Mouse (Mus musculus) hindbrain, embryonic 14.5 days (tissue): ENCODE results near the gene Hic2. TPM values are rescaled to one million over a fixed set of nuclear protein-coding genes. Genes with fewer than 3 reads are reported as not detected.
"Not testable (repeated sequence)": the region's sequence is repeated elsewhere in the genome, so short reads cannot be mapped to it uniquely, and the experiment has no call there.

Experiments
- ATAC-seq: fragments of 200-750 bp; cut with Nextera tagmentation; 2 replicates; pipeline ENCODE4 v1.8.0; 2017; ENCODE audit warnings: moderate number of reproducible peaks, mild to moderate bottlenecking, moderate TSS enrichment, moderate library complexity; ENCODE audit not compliant: low FRiP score
- DNase-seq: peaks from one replicate; pipeline ENCODE4 v3.0.0-alpha.2; 2015; ENCODE audit warnings: low spot score
- H3K27ac ChIP-seq: fragments of 300-500 bp; sonication (generic); 2 replicates; pipeline ENCODE4 v1.5.1; 2014; ENCODE audit warnings: mild to moderate bottlenecking, moderate library complexity
- H3K27me3 ChIP-seq: fragments of 300-500 bp; sonication (generic); 2 replicates; pipeline ENCODE4 v1.6.1; 2014; ENCODE audit warnings: mild to moderate bottlenecking, low read length, mixed read lengths; ENCODE audit not compliant: control insufficient read depth, insufficient read depth
- H3K36me3 ChIP-seq: fragments of 300-500 bp; sonication (generic); replicated peaks from 2 replicates; pipeline ENCODE4 v1.6.1; 2014; ENCODE audit not compliant: control insufficient read depth, insufficient read depth
- H3K4me1 ChIP-seq: fragments of 300-500 bp; sonication (generic); replicated peaks from 2 replicates; pipeline ENCODE4 v1.6.1; 2014; ENCODE audit warnings: antibody characterized with exemption, low read length, mixed read lengths; ENCODE audit not compliant: control insufficient read depth, insufficient read depth
- H3K4me2 ChIP-seq: fragments of 300-500 bp; sonication (generic); replicated peaks from 2 replicates; pipeline ENCODE4 v1.6.1; 2014; ENCODE audit warnings: mild to moderate bottlenecking, moderate library complexity
- H3K4me3 ChIP-seq: fragments of 300-500 bp; sonication (generic); replicated peaks from 2 replicates; pipeline ENCODE4 v1.5.1; 2014; ENCODE audit warnings: mild to moderate bottlenecking, low read length
- H3K9ac ChIP-seq: fragments of 300-500 bp; sonication (generic); 2 replicates; pipeline ENCODE4 v1.6.1; 2014
- H3K9me3 ChIP-seq: fragments of 300-500 bp; sonication (generic); 2 replicates; pipeline ENCODE4 v1.6.1; 2016; ENCODE audit warnings: low read length; ENCODE audit not compliant: control insufficient read depth
- WGBS: fragments of 180-500 bp; shearing (Covaris S2); extraction: QIAGEN DNeasy Blood & Tissue Kit; methylation state at CpG from one replicate; pipeline ENCODE4 v1.1.7; 2014; 5-methylcytosine and 5-hydroxymethylcytosine counted together
- polyA plus RNA-seq: library from polyadenylated mRNA; unstranded; fragments of >200 nt; fragmentation: Nextera tagmentation; extraction: Ambion mirVana; gene quantifications from 2 replicates; pipeline ENCODE4 v1.2.1, GENCODE M21; 2014

The Hic2 gene
- polyA plus RNA-seq, 1 experiment from 2014 or later, result 5.5 TPM

DNA sequence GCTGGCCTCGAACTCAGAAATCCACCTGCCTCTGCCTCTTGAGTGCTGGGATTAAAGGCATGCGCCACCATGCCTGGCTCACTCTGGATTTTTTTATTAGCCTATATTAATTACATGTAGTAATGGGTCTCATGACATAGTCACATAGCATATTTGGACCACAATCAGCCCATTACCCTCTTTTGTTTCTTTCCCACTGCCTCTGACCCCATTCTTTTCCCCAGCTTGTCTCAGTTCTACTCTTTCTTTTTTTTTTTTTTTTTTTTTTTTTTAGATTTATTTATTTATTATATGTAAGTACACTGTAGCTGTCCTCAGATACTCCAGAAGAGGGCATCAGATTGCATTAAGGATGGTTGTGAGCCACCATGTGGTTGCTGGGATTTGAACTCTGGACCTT is 1.8 kb upstream of the Hic2 start:
- not testable (repeated sequence) for DNase-seq, H3K4me2 ChIP-seq, H3K27ac ChIP-seq, ATAC-seq, H3K4me3 ChIP-seq, H3K9ac ChIP-seq, H3K36me3 ChIP-seq, H3K27me3 ChIP-seq, H3K9me3 ChIP-seq
- peaks cover 18% of the 10 kb centered on the region for H3K4me1 ChIP-seq
- WGBS, result 92% methylated on average over 2 of the region's 2 CpGs

DNA sequence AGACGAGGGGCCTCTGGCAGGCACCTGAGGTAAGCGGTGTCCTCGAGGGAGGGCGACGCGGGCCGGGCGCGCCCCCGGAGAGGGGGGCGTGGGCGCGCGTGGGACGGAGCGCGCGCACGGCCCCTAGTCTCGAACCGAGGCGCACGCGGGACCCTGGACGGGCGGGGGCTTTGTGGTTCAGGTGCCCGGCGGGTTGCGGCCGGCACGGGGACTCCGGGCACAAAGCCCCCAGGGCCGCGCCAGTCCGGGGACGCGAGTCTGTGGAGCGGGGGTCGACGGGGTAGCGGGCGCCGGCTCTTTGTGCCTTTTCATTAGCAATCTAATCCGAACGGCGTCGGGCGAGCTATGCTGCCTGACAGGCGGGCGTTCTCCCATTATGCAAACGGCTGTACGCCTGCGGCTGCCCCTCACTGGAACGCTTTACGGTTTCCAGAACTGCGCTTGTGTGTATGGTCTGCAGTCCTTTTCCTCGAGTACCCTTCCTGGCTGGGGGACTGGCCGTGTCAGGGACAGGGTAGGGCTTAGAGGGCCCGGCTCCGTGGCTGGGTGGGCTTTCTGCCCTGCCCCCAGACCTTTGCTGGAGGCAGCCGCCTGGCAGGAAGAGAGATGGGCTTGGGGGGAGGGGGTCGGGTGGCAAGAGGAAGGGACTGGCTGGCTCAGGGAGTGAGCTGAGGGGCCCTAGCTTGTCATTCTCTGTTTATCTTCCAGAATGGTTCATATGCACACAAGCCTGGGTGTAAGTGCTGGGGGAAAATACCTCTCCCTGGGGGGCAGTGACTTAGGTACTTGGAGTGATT is 528 bp downstream of the Hic2 start:
- under 1% methylated on average over 54 of the region's 62 CpGs for WGBS
- Histone ChIP-seq H3K4me1 (peaks cover 22% of the 10 kb centered on the region), H3K27ac (peak overlapping the region; percentile 95), H3K36me3 (no peaks in the 10 kb centered on the region), H3K4me3 (peak overlapping the region; percentile 89), H3K27me3 (no peaks in the 10 kb centered on the region), H3K9me3 (no peaks in the 10 kb centered on the region), H3K9ac (peak overlapping the region; percentile 95), H3K4me2 (peak overlapping the region; percentile 90)
- DNase-seq (peak; percentile 72), ATAC-seq (peak; percentile 81)

DNA sequence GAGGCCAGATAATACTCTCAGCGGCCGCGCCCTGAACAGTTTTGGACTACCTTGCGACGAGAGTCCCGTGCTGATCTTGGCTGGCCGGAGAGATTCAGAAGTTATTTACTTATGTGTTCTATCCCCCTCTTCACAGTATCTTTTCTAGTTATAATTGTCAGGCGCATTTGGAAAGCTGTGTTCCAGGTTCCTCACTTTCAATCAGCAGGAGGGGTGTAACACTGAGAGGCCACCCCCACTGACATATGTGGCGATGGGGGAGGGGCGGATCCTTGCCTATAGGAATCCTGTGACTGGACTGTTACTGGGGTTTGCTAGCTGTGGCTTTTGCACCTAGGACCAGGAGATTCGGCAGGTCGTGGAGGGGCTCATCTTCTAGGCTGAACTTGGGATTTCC is 1.1 kb downstream of the Hic2 start:
- ATAC-seq (no peak), DNase-seq (peak; percentile 31)
- Histone ChIP-seq H3K9ac (peak overlapping the region; percentile 95), H3K4me3 (peak overlapping the region; percentile 89), H3K4me2 (peak overlapping the region; percentile 90), H3K9me3 (no peaks in the 10 kb centered on the region), H3K36me3 (no peaks in the 10 kb centered on the region), H3K27me3 (no peaks in the 10 kb centered on the region), H3K4me1 (peaks cover 24% of the 10 kb centered on the region), H3K27ac (peak overlapping the region; percentile 95)
- WGBS, result 1% methylated on average over 12 of the region's 12 CpGs

DNA sequence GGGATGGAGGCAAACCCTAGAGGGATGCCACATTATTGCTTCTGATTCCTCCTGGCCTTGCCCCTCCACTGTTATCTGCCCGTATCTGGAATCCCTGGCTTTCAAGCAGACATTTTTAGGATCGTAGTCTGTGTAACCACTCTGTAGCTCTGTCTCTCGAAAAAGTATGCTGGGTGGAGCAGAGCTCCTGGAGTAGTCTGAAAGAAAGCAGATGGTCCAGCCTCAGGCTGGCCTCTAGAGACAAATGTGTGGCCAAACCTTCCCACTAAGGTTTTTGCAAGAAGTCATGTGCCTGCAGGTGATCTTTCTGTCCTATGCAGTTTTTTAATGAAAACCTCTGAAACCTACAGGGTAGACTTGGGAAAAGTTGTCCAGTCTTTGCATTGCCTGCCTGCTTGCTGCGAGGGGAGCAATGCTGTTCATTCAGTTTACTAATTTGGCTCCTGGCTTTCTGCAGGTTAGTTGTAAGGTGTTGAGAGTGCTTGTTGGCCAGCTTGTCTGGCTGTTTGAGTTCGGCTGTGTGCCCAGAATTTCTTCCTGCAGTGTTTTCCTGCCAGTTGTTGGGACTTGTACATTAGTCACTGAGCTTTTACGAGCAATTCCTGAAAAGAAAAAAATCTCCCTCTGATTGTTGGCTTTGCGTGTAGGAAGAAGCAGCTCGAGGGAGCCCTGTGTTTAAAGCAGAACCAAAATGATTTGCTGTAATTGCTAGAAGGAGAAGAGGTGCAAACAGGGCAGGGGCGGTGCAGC is 1.7 kb downstream of the Hic2 start:
- Histone ChIP-seq H3K4me2 (peak overlapping the region; percentile 90), H3K9me3 (no peaks in the 10 kb centered on the region), H3K4me1 (peaks cover 26% of the 10 kb centered on the region), H3K9ac (peak overlapping the region; percentile 95), H3K4me3 (peak overlapping the region; percentile 89), H3K27ac (peak overlapping the region; percentile 95; the same call in 1 of the 2 replicates), H3K27me3 (no peaks in the 10 kb centered on the region), H3K36me3 (no peaks in the 10 kb centered on the region)
- DNase-seq, result no peak
- ATAC-seq, result no peak
- 47% methylated on average over 9 of the region's 9 CpGs for whole genome bisulfite sequencing

DNA sequence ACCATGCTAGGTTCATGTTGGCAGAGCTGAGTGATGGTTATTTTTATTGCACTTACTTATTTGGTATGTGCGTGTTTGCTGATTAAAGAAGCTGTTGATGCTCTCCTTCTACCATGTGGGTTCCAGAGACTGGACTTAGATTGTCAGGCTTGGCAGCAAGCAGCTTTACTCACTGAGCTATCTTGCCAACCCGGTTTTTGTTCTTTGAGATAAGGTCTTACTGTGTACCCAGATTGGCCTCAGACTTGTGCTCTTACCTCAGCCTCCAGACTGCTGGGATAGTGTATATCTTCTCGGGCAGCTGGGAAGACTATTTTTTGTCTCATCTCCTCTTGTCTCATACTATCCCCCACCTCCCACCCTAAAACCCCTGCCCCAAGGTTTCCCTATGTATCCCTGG is 4.3 kb downstream of the Hic2 start:
- no peaks in the 10 kb centered on the region for H3K36me3 ChIP-seq
- no peaks in the 10 kb centered on the region for H3K9me3 ChIP-seq
- DNase-seq (no peak), ATAC-seq (no peak)
- H3K4me3 ChIP-seq, result no peak overlapping the region
- no peak overlapping the region for H3K4me2 ChIP-seq
- no peaks in the 10 kb centered on the region for H3K27me3 ChIP-seq
- no peak overlapping the region for H3K27ac ChIP-seq
- peaks cover 26% of the 10 kb centered on the region for H3K4me1 ChIP-seq
- 94% methylated on average over 3 of the region's 3 CpGs for WGBS
- no peak overlapping the region for H3K9ac ChIP-seq

DNA sequence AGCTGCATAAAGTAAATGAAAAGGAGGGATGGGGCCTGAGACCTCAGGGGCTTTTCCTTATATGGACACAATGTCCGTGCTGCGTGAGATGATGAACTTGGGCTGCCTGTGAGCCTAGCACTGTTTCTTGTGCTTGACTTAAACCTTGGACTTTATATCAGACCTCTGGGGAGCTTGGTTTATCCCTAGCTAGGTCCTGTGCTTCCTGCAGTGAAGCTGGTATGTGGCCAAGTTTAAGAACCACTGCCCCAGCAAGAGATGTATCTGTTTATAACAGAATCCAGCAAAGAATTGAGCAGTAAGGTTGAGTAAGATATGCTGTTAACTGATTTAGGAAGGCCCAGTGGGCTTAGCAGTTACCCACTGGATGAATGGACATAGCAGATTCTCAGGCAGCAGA is 6.0 kb downstream of the Hic2 start:
- no peaks in the 10 kb centered on the region for H3K27me3 ChIP-seq
- no peak overlapping the region for H3K4me2 ChIP-seq
- H3K36me3 ChIP-seq, result no peaks in the 10 kb centered on the region
- no peak overlapping the region for H3K9ac ChIP-seq
- 75% methylated on average over 2 of the region's 2 CpGs for WGBS
- no peak overlapping the region for H3K4me3 ChIP-seq
- DNase-seq (no peak), ATAC-seq (no peak)
- no peak overlapping the region for H3K27ac ChIP-seq
- no peaks in the 10 kb centered on the region for H3K9me3 ChIP-seq
- H3K4me1 ChIP-seq, result peaks cover 25% of the 10 kb centered on the region

DNA sequence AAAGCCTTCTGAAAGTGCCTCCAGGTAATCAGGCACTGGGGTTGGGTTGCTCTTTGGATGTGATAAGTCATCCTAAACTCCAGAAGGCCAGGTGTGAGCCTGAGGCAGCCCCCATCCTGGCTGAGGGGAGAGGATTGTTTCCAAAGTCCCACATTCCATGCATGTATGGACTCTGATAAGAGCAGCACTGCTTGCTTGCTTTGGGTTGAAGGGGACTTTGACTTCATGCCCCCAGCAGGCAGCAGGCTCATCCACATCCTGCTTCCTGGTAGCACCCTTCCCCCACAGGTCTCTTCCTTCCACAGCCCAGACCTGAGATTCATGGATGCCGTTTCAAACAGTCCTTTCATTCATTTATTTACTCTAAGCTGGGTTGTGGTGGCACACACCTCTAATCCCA is 10.4 kb downstream of the Hic2 start:
- H3K4me3 ChIP-seq, result no peak overlapping the region
- H3K27me3 ChIP-seq, result no peaks in the 10 kb centered on the region
- H3K36me3 ChIP-seq, result no peaks in the 10 kb centered on the region
- DNase-seq (no peak), ATAC-seq (no peak)
- no peak overlapping the region for H3K27ac ChIP-seq
- WGBS, result 63% methylated on average over 1 of the region's 1 CpGs
- 0 out of 2 replicates have a peak, but pooled peaks cover 4% of the 10 kb centered on the region for H3K4me1 ChIP-seq
- H3K4me2 ChIP-seq, result no peak overlapping the region
- no peak overlapping the region for H3K9ac ChIP-seq
- no peaks in the 10 kb centered on the region for H3K9me3 ChIP-seq

DNA sequence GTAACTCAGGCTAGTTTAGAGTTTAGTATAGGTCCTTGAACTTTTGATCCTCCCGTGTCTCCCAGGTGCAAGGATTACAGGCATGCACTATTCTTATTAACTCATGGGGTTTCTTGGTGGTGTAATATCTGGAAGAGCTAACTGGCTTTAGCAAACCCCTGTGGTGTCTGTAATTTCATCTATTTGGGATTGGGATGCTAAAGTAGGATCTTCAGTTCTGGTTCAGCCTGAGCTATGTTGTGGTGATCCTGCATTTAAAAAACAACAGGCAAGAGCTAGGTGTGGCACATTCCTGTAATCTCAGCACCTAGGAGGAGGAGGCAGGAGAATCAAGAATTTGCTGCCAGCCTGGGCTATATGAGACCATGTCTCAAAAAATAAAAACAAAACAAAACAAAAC is 11.6 kb downstream of the Hic2 start:
- ATAC-seq, result no peak
- no peak for DNase-seq
- Histone ChIP-seq H3K36me3 (no peaks in the 10 kb centered on the region), H3K4me3 (no peak overlapping the region), H3K27ac (no peak overlapping the region), H3K27me3 (no peaks in the 10 kb centered on the region), H3K4me2 (no peak overlapping the region), H3K4me1 (no peaks in the 10 kb centered on the region), H3K9me3 (no peaks in the 10 kb centered on the region), H3K9ac (no peak overlapping the region)
- 75% methylated on average over 1 of the region's 1 CpGs for WGBS

DNA sequence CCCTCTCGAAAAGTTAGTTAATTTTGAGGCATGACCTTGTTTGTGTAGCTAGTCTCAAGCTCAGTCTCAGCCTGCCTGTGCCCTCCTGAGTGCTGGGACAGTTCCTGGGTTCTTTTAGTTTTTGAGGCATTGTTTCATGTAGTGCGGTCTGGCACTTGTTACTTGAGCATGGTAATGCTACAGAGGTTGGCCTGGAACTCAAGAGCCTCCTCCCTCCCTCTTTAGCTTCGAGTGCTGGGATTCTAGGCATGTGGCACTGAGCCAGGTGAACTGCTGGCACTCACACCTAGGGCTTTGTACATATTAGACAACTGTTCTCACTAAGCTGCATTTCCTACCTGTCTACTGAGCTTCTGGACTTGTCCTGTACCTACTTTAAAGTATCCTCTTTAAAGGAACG is 14.4 kb downstream of the Hic2 start:
- Histone ChIP-seq H3K9me3 (no peaks in the 10 kb centered on the region), H3K9ac (no peak overlapping the region), H3K4me1 (peaks cover 14% of the 10 kb centered on the region), H3K27ac (no peak overlapping the region), H3K4me3 (no peak overlapping the region), H3K4me2 (no peak overlapping the region), H3K27me3 (no peaks in the 10 kb centered on the region), H3K36me3 (no peaks in the 10 kb centered on the region)
- no peak for ATAC-seq
- peak; percentile 26 for DNase-seq
- 72% methylated on average over 4 of the region's 4 CpGs for WGBS
